ENCODE assay signal across 15 mouse cellular contexts in the genomic region with DNA sequence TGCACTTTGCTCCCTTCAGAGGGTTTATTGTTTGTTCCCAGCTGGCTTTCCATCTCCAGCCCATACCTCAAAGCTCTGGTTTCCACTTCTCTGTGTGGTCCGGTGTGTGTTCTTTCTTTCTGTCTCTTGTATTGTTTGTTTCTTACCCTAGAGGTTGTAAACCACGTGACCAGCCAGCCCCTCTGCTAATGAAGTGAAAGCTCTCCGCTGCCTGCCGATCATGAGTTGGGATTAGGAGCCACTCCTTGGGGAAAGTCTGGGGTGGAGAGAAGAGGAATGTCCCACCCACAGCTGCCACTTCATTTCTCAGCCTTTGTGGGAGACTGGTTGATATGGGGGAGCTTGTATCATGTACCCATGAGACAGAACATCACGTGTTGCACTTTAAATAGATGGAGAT. TPM values are rescaled to one million over a fixed set of nuclear protein-coding genes. Genes with fewer than 3 reads are reported as not detected.
DNase-seq lines count a peak whose midpoint lies in the region; ATAC-seq and TF ChIP-seq lines count a peak whose summit lies in the region.
"Had no signal": no experiment of that assay in that cellular context is flagged by ENCODE, and none has a peak within 500 bp of the region (broad histone marks: within the 10 kb centered on the region; RNA-seq: fewer than 3 reads in every experiment).

No protein-coding gene starts in this region.

- no peaks in the 10 kb centered on the region for H3K9me3 ChIP-seq in hindbrain, embryonic 12.5 days (replicated peaks)
- no peaks in the 10 kb centered on the region for H3K9me3 ChIP-seq in hindbrain, embryonic 11.5 days (ENCODE audit: control insufficient read depth, low read length)
- H3K9me3 ChIP-seq in forebrain, embryonic 13.5 days (replicated peaks) = no peaks in the 10 kb centered on the region
- H3K9me3 ChIP-seq in stomach, embryonic 16.5 days (replicated peaks; ENCODE audit: control insufficient read depth, low read length) = no peaks in the 10 kb centered on the region
- H3K9me3 ChIP-seq in midbrain, embryonic 14.5 days (ENCODE audit: control insufficient read depth, low read length) = no peaks in the 10 kb centered on the region
- H3K9me3 ChIP-seq: midbrain, embryonic 12.5 days; neural tube, embryonic 13.5 days had no signal

- intact Hi-C loops in gastrocnemius, postnatal 14 days (cut with DNase I; ENCODE audit: low total_unique reads) = no loop called here

- 17% methylated on average over 5 of the region's 5 CpGs for WGBS in hindbrain, embryonic 12.5 days
- 24% methylated on average over 5 of the region's 5 CpGs for WGBS in hindbrain, embryonic 11.5 days
- whole genome bisulfite sequencing in bone marrow, adult 2 months = 51% methylated on average over 5 of the region's 5 CpGs
- WGBS in forebrain, embryonic 13.5 days = 7% methylated on average over 5 of the region's 5 CpGs
- 30% methylated on average over 5 of the region's 5 CpGs for WGBS in stomach, embryonic 16.5 days
- 9% methylated on average over 5 of the region's 5 CpGs for WGBS in midbrain, embryonic 14.5 days

- peak overlapping the region; percentile 8; the same call in 1 of the 2 replicates for H3K9ac ChIP-seq in hindbrain, embryonic 12.5 days
- no peak overlapping the region for H3K9ac ChIP-seq in hindbrain, embryonic 11.5 days (ENCODE audit: low read depth, low read length)
- H3K9ac ChIP-seq in forebrain, embryonic 13.5 days = peak overlapping the region; percentile 16; the same call in 1 of the 2 replicates
- H3K9ac ChIP-seq in stomach, embryonic 16.5 days (ENCODE audit: low read length) = no peak overlapping the region
- H3K9ac ChIP-seq in midbrain, embryonic 14.5 days (replicated peaks; ENCODE audit: low read length) = no peak overlapping the region
- H3K9ac ChIP-seq: midbrain, embryonic 12.5 days; neural tube, embryonic 13.5 days had no signal

- H3K4me1 ChIP-seq in hindbrain, embryonic 12.5 days = peaks cover 21% of the 10 kb centered on the region
- no peaks in the 10 kb centered on the region for H3K4me1 ChIP-seq in hindbrain, embryonic 11.5 days (replicated peaks; ENCODE audit: control insufficient read depth, insufficient read depth, low read length)
- H3K4me1 ChIP-seq in bone marrow, adult 2 months (ENCODE audit: control insufficient read depth, insufficient read depth, low read length) = peaks cover 18% of the 10 kb centered on the region
- peaks cover 46% of the 10 kb centered on the region for H3K4me1 ChIP-seq in forebrain, embryonic 13.5 days
- H3K4me1 ChIP-seq in stomach, embryonic 16.5 days (ENCODE audit: control insufficient read depth, insufficient read depth, low read length) = peaks cover 28% of the 10 kb centered on the region
- 0 out of 2 replicates have a peak, but pooled peaks cover 6% of the 10 kb centered on the region for H3K4me1 ChIP-seq in midbrain, embryonic 14.5 days (ENCODE audit: control insufficient read depth, insufficient read depth, low read length)

- no peak overlapping the region for H3K27ac ChIP-seq in hindbrain, embryonic 12.5 days
- no peak overlapping the region for H3K27ac ChIP-seq in hindbrain, embryonic 11.5 days (ENCODE audit: low read depth, low read length)
- peak overlapping the region; percentile 28; the same call in 1 of the 2 replicates for H3K27ac ChIP-seq in bone marrow, adult 2 months (ENCODE audit: control insufficient read depth, insufficient read depth, low read depth, low read length, poor library complexity)
- 0 out of 2 replicates have a peak overlapping the region, but pooled peaks have one; percentile 35 for H3K27ac ChIP-seq in forebrain, embryonic 13.5 days
- no peak overlapping the region for H3K27ac ChIP-seq in stomach, embryonic 16.5 days (ENCODE audit: low read length)
- no peak overlapping the region for H3K27ac ChIP-seq in midbrain, embryonic 14.5 days (replicated peaks; ENCODE audit: low read depth, low read length)
- H3K27ac ChIP-seq: midbrain, embryonic 12.5 days; neural tube, embryonic 13.5 days had no signal

- no peak overlapping the region for H3K4me3 ChIP-seq in hindbrain, embryonic 12.5 days
- no peak overlapping the region for H3K4me3 ChIP-seq in hindbrain, embryonic 11.5 days (ENCODE audit: low read depth, low read length)
- H3K4me3 ChIP-seq in bone marrow, adult 2 months (replicated peaks; ENCODE audit: control insufficient read depth, low read depth, low read length) = no peak overlapping the region
- no peak overlapping the region for H3K4me3 ChIP-seq in forebrain, embryonic 13.5 days
- H3K4me3 ChIP-seq in stomach, embryonic 16.5 days (replicated peaks; ENCODE audit: low read length) = no peak overlapping the region
- no peak overlapping the region for H3K4me3 ChIP-seq in midbrain, embryonic 14.5 days (replicated peaks; ENCODE audit: low read depth, low read length)
- H3K4me3 ChIP-seq: gastrocnemius, adult 2 months; midbrain, embryonic 12.5 days; neural tube, embryonic 13.5 days had no signal

- no peaks in the 10 kb centered on the region for H3K36me3 ChIP-seq in hindbrain, embryonic 12.5 days
- no peaks in the 10 kb centered on the region for H3K36me3 ChIP-seq in hindbrain, embryonic 11.5 days (ENCODE audit: control insufficient read depth, insufficient read depth, low read length)
- peaks cover 11% of the 10 kb centered on the region for H3K36me3 ChIP-seq in forebrain, embryonic 13.5 days (ENCODE audit: poor library complexity, severe bottlenecking)
- no peaks in the 10 kb centered on the region for H3K36me3 ChIP-seq in stomach, embryonic 16.5 days (ENCODE audit: control insufficient read depth, insufficient read depth, low read length)
- no peaks in the 10 kb centered on the region for H3K36me3 ChIP-seq in midbrain, embryonic 14.5 days (ENCODE audit: control insufficient read depth, insufficient read depth, low read length)
- H3K36me3 ChIP-seq: midbrain, embryonic 12.5 days; neural tube, embryonic 13.5 days had no signal

- H3K4me2 ChIP-seq in hindbrain, embryonic 12.5 days (replicated peaks) = no peak overlapping the region
- H3K4me2 ChIP-seq in hindbrain, embryonic 11.5 days (replicated peaks; ENCODE audit: low read depth, low read length) = no peak overlapping the region
- H3K4me2 ChIP-seq in forebrain, embryonic 13.5 days = no peak overlapping the region
- peak overlapping the region; percentile 23 for H3K4me2 ChIP-seq in stomach, embryonic 16.5 days (ENCODE audit: low read depth, low read length)
- H3K4me2 ChIP-seq in midbrain, embryonic 14.5 days (ENCODE audit: low read length) = no peak overlapping the region
- H3K4me2 ChIP-seq: midbrain, embryonic 12.5 days; neural tube, embryonic 13.5 days had no signal

- no peak for DNase-seq in hindbrain, embryonic 11.5 days (ENCODE audit: low spot score)
- no peak for DNase-seq in midbrain, embryonic 14.5 days
- no peak for DNase-seq in ovary, postnatal 14 days (ENCODE audit: low spot score)
- no peak for DNase-seq in gastrocnemius, postnatal 14 days
- DNase-seq: cerebellum, adult 8-10 months; gastrocnemius, adult 2 months; kidney, adult 18-20 months; right cerebral cortex, postnatal 14 days had no signal

- no peak for TF ChIP-seq CTCF in bone marrow, adult 2 months (IDR thresholded peaks at IDR 0.05; ENCODE audit: control insufficient read depth, insufficient read depth, low read length)

- ATAC-seq in hindbrain, embryonic 12.5 days (ENCODE audit: low FRiP score) = no peak
- no peak for ATAC-seq in hindbrain, embryonic 11.5 days (ENCODE audit: low FRiP score)
- no peak for ATAC-seq in forebrain, embryonic 13.5 days
- no peak for ATAC-seq in stomach, embryonic 16.5 days (ENCODE audit: insufficient read depth, low FRiP score)
- ATAC-seq in midbrain, embryonic 14.5 days (ENCODE audit: low FRiP score, low TSS enrichment) = no peak
- ATAC-seq: lung, postnatal 0 days had no signal

- TF ChIP-seq POLR2A in bone marrow, adult 2 months (IDR thresholded peaks at IDR 0.05; ENCODE audit: borderline replicate concordance, control insufficient read depth, low read depth, low read length) = no peak

- peaks cover 3% of the 10 kb centered on the region; the same call in 1 of the 2 replicates for H3K27me3 ChIP-seq in hindbrain, embryonic 12.5 days
- no peaks in the 10 kb centered on the region for H3K27me3 ChIP-seq in hindbrain, embryonic 11.5 days (ENCODE audit: control insufficient read depth, insufficient read depth, low read length)
- no peaks in the 10 kb centered on the region for H3K27me3 ChIP-seq in forebrain, embryonic 13.5 days
- no peaks in the 10 kb centered on the region for H3K27me3 ChIP-seq in stomach, embryonic 16.5 days (ENCODE audit: control insufficient read depth, insufficient read depth, low read length)
- H3K27me3 ChIP-seq in midbrain, embryonic 14.5 days (ENCODE audit: control insufficient read depth, insufficient read depth, low read length) = no peaks in the 10 kb centered on the region
- H3K27me3 ChIP-seq: neural tube, embryonic 13.5 days had no signal

RNA-seq across cellular contexts. Expression of a gene that starts 57.7 kb away (rescaled TPM):
- 28.9 and 33.4 TPM in 2 replicates for polyA plus RNA-seq in hindbrain, embryonic 12.5 days (2016; fragmentation: Nextera tagmentation; extraction: Ambion mirVana)
- polyA plus RNA-seq in hindbrain, embryonic 11.5 days (2014; fragmentation: Nextera tagmentation; extraction: Ambion mirVana) = 29.8 and 31.0 TPM in 2 replicates
- polyA plus RNA-seq in bone marrow, adult 2 months (2011; ENCODE audit: insufficient read depth, insufficient read length, low replicate concordance, missing spikeins) = 9.5 and 24.1 TPM in 2 replicates
- 17.0 and 19.0 TPM in 2 replicates for polyA plus RNA-seq in forebrain, embryonic 13.5 days (2015; fragmentation: Nextera tagmentation; extraction: Ambion mirVana)
- polyA plus RNA-seq in stomach, embryonic 16.5 days (2015; fragmentation: Nextera tagmentation; extraction: Ambion mirVana) = 66.1 and 68.6 TPM in 2 replicates
- polyA plus RNA-seq in midbrain, embryonic 14.5 days (2014; fragmentation: Nextera tagmentation; extraction: Ambion mirVana) = 14.6 and 23.2 TPM in 2 replicates
- 10 to 100 TPM; 54.5 to 55.7 TPM for total RNA-seq in gastrocnemius, postnatal 14 days (2021)

Comparison
In these comparisons a context has a peak if more than half of its experiments do, and no peak if none do; other contexts are left out.
1. H3K9ac ChIP-seq: peak in hindbrain, embryonic 12.5 days (single experiment) and forebrain, embryonic 13.5 days (single experiment); none in hindbrain, embryonic 11.5 days (single experiment), stomach, embryonic 16.5 days (single experiment) and midbrain, embryonic 14.5 days (single experiment).
2. H3K27ac ChIP-seq: peak in bone marrow, adult 2 months (single experiment) and forebrain, embryonic 13.5 days (single experiment); none in hindbrain, embryonic 12.5 days (single experiment), hindbrain, embryonic 11.5 days (single experiment), stomach, embryonic 16.5 days (single experiment) and midbrain, embryonic 14.5 days (single experiment).